ENCODE assay signal across 9 mouse cellular contexts in the genomic region with DNA sequence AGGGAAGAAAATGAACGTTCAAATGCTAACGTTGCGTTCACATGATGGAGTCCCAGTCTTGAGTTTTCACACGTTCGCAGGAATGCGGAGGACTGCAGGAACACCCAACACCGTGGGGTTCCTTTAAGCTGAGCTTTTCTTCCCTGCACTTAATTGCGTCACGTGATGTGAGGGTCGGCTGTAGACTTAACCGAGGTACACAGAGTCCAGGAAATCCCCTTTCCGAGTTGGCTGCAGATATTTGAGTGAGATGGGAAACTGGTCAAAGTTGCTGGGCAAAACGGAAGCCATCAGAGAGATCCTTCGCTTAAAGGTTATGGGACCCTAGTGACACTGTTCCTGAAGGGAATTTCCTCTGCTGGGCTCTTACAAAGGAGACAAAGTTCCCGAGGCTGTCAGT.
A peak's percentile ranks its signal among the peaks of the same experiment; 100 is the strongest.
DNase-seq lines count a peak whose midpoint lies in the region; ATAC-seq lines count a peak whose summit lies in the region.
"Had no signal": no experiment of that assay in that cellular context is flagged by ENCODE, and none has a peak within 500 bp of the region (broad histone marks: within the 10 kb centered on the region; RNA-seq: fewer than 3 reads in every experiment).

No protein-coding gene starts in this region.

- 11% methylated on average over 15 of the region's 15 CpGs for WGBS in heart, embryonic 10.5 days
- WGBS in embryonic facial prominence, embryonic 12.5 days, result 7% methylated on average over 15 of the region's 15 CpGs
- WGBS in intestine, embryonic 14.5 days, result 19% methylated on average over 15 of the region's 15 CpGs
- WGBS in midbrain, embryonic 14.5 days, result 19% methylated on average over 15 of the region's 15 CpGs

- intact Hi-C loops in heart, postnatal 36 days (cut with DNase I), result no loop called here

- H3K4me2 ChIP-seq in embryonic facial prominence, embryonic 12.5 days (replicated peaks), result peak overlapping the region; percentile 36
- 0 out of 2 replicates have a peak overlapping the region, but pooled peaks have one; percentile 3 for H3K4me2 ChIP-seq in intestine, embryonic 14.5 days (ENCODE audit: low read length)
- 0 out of 2 replicates have a peak overlapping the region, but pooled peaks have one; percentile 1 for H3K4me2 ChIP-seq in midbrain, embryonic 14.5 days (ENCODE audit: low read length)
- H3K4me2 ChIP-seq: liver, embryonic 15.5 days had no signal

- no peaks in the 10 kb centered on the region for H3K9me3 ChIP-seq in heart, embryonic 10.5 days
- H3K9me3 ChIP-seq in embryonic facial prominence, embryonic 12.5 days, result no peaks in the 10 kb centered on the region
- H3K9me3 ChIP-seq in intestine, embryonic 14.5 days (ENCODE audit: control insufficient read depth, low read length), result no peaks in the 10 kb centered on the region
- H3K9me3 ChIP-seq in midbrain, embryonic 14.5 days (ENCODE audit: control insufficient read depth, low read length), result no peaks in the 10 kb centered on the region
- H3K9me3 ChIP-seq: liver, embryonic 15.5 days had no signal

- no peak overlapping the region for H3K9ac ChIP-seq in embryonic facial prominence, embryonic 12.5 days
- H3K9ac ChIP-seq in intestine, embryonic 14.5 days (ENCODE audit: low read length), result no peak overlapping the region
- H3K9ac ChIP-seq in midbrain, embryonic 14.5 days (replicated peaks; ENCODE audit: low read length), result no peak overlapping the region
- H3K9ac ChIP-seq: liver, embryonic 15.5 days had no signal

- H3K4me3 ChIP-seq in heart, embryonic 10.5 days, result peak overlapping the region; percentile 42
- H3K4me3 ChIP-seq in embryonic facial prominence, embryonic 12.5 days, result 0 out of 2 replicates have a peak overlapping the region, but pooled peaks have one; percentile 3
- H3K4me3 ChIP-seq in intestine, embryonic 14.5 days (ENCODE audit: low read depth, low read length), result no peak overlapping the region
- no peak overlapping the region for H3K4me3 ChIP-seq in midbrain, embryonic 14.5 days (replicated peaks; ENCODE audit: low read depth, low read length)
- H3K4me3 ChIP-seq: liver, embryonic 15.5 days had no signal

- DNase-seq in heart, embryonic 10.5 days (ENCODE audit: low spot score), result no peak
- DNase-seq in heart, postnatal 36 days, result no peak
- no peak for DNase-seq in intestine, embryonic 14.5 days (ENCODE audit: low spot score)
- peak; percentile 23 for DNase-seq in midbrain, embryonic 14.5 days
- DNase-seq in cerebellum, adult 9-10 months, result no peak
- no peak for DNase-seq in cerebellum, postnatal 36 days
- DNase-seq in urinary bladder, postnatal 25 days (ENCODE audit: low spot score), result no peak

- no peaks in the 10 kb centered on the region for H3K36me3 ChIP-seq in heart, embryonic 10.5 days
- H3K36me3 ChIP-seq in embryonic facial prominence, embryonic 12.5 days, result no peaks in the 10 kb centered on the region
- H3K36me3 ChIP-seq in intestine, embryonic 14.5 days (ENCODE audit: control insufficient read depth, insufficient read depth, low read length), result no peaks in the 10 kb centered on the region
- no peaks in the 10 kb centered on the region for H3K36me3 ChIP-seq in midbrain, embryonic 14.5 days (ENCODE audit: control insufficient read depth, insufficient read depth, low read length)
- H3K36me3 ChIP-seq: liver, embryonic 15.5 days had no signal

- H3K27ac ChIP-seq in heart, embryonic 10.5 days, result peak overlapping the region; percentile 65
- H3K27ac ChIP-seq in embryonic facial prominence, embryonic 12.5 days, result no peak overlapping the region
- H3K27ac ChIP-seq in intestine, embryonic 14.5 days (ENCODE audit: low read depth), result no peak overlapping the region
- no peak overlapping the region for H3K27ac ChIP-seq in midbrain, embryonic 14.5 days (replicated peaks; ENCODE audit: low read depth, low read length)
- H3K27ac ChIP-seq: liver, embryonic 15.5 days had no signal

- ATAC-seq in embryonic facial prominence, embryonic 12.5 days (ENCODE audit: insufficient number of reproducible peaks, insufficient read depth, low FRiP score, low TSS enrichment), result no peak; the same call in 1 of the 2 replicates
- ATAC-seq in intestine, embryonic 14.5 days (replicated peaks; ENCODE audit: low FRiP score, low TSS enrichment, low read depth), result no peak
- ATAC-seq in midbrain, embryonic 14.5 days (ENCODE audit: low FRiP score, low TSS enrichment), result no peak

- no peaks in the 10 kb centered on the region for H3K27me3 ChIP-seq in heart, embryonic 10.5 days (ENCODE audit: insufficient read depth, poor library complexity, severe bottlenecking)
- no peaks in the 10 kb centered on the region for H3K27me3 ChIP-seq in embryonic facial prominence, embryonic 12.5 days
- no peaks in the 10 kb centered on the region for H3K27me3 ChIP-seq in intestine, embryonic 14.5 days (replicated peaks; ENCODE audit: control insufficient read depth, insufficient read depth, low read length)
- no peaks in the 10 kb centered on the region for H3K27me3 ChIP-seq in midbrain, embryonic 14.5 days (ENCODE audit: control insufficient read depth, insufficient read depth, low read length)
- H3K27me3 ChIP-seq: liver, embryonic 15.5 days had no signal

- peaks cover 59% of the 10 kb centered on the region for H3K4me1 ChIP-seq in heart, embryonic 10.5 days
- peaks cover 6% of the 10 kb centered on the region for H3K4me1 ChIP-seq in embryonic facial prominence, embryonic 12.5 days
- H3K4me1 ChIP-seq in intestine, embryonic 14.5 days (replicated peaks; ENCODE audit: control insufficient read depth, insufficient read depth, low read length), result peaks cover 24% of the 10 kb centered on the region
- H3K4me1 ChIP-seq in midbrain, embryonic 14.5 days (ENCODE audit: control insufficient read depth, insufficient read depth, low read length), result 0 out of 2 replicates have a peak, but pooled peaks cover 3% of the 10 kb centered on the region

Comparison
In these comparisons a context has a peak if more than half of its experiments do, and no peak if none do; other contexts are left out.
1. H3K4me3 ChIP-seq: peak in heart, embryonic 10.5 days (single experiment) and embryonic facial prominence, embryonic 12.5 days (single experiment); none in intestine, embryonic 14.5 days (single experiment) and midbrain, embryonic 14.5 days (single experiment).
2. Peak in every context shown above with its lines, with median percentiles within 50 percentile points of each other: H3K4me2 ChIP-seq.